In genomic region chr14:8003727-8004670, GRCm38 (mm10) we compare ENCODE assay signal across 9 mouse cellular contexts. TPM values are rescaled to one million over a fixed set of nuclear protein-coding genes. Genes with fewer than 3 reads are reported as not detected.
DNase-seq lines count a peak whose midpoint lies in the region; ATAC-seq lines count a peak whose summit lies in the region.
"Had no signal": no experiment of that assay in that cellular context is flagged by ENCODE, and none has a peak within 500 bp of the region (broad histone marks: within the 10 kb centered on the region; RNA-seq: fewer than 3 reads in every experiment).

No protein-coding gene starts in this region.

- ATAC-seq in forebrain, embryonic 13.5 days, result 0 out of 2 replicates have a peak, but pooled peaks have one; percentile 15
- ATAC-seq in liver, embryonic 11.5 days (replicated peaks; ENCODE audit: low FRiP score), result no peak

- peak overlapping the region; percentile 68 for H3K4me3 ChIP-seq in forebrain, embryonic 13.5 days
- H3K4me3 ChIP-seq in liver, embryonic 11.5 days (ENCODE audit: low read depth, low read length), result peak overlapping the region; percentile 56

- peak overlapping the region; percentile 64 for H3K4me2 ChIP-seq in forebrain, embryonic 13.5 days
- peak overlapping the region; percentile 75 for H3K4me2 ChIP-seq in liver, embryonic 11.5 days

- peaks cover 31% of the 10 kb centered on the region for H3K27me3 ChIP-seq in forebrain, embryonic 13.5 days
- peaks cover 27% of the 10 kb centered on the region for H3K27me3 ChIP-seq in liver, embryonic 11.5 days (replicated peaks; ENCODE audit: control insufficient read depth, insufficient read depth, low read length)

- H3K9me3 ChIP-seq in forebrain, embryonic 13.5 days (replicated peaks), result no peaks in the 10 kb centered on the region
- no peaks in the 10 kb centered on the region for H3K9me3 ChIP-seq in liver, embryonic 11.5 days (ENCODE audit: control insufficient read depth, low read length)

- peak; percentile 46 for DNase-seq in cerebellum, adult 9-10 months
- no peak for DNase-seq in cerebellum, postnatal 14 days
- peak; percentile 84 for DNase-seq in 416B (ENCODE audit: low read depth)
- DNase-seq in liver, embryonic 11.5 days (ENCODE audit: low spot score), result no peak
- DNase-seq in spleen, postnatal 4 days (ENCODE audit: low spot score in 2 of 2), result no peak
- DNase-seq in layer of hippocampus, postnatal 10 days (ENCODE audit: low spot score in 2 of 2), result no peak
- no peak for DNase-seq in spleen, adult 12 weeks (ENCODE audit: low spot score)

- H3K4me1 ChIP-seq in forebrain, embryonic 13.5 days, result peaks cover 16% of the 10 kb centered on the region
- no peaks in the 10 kb centered on the region; the same call in none of the 2 replicates for H3K4me1 ChIP-seq in liver, embryonic 11.5 days (replicated peaks; ENCODE audit: control insufficient read depth, insufficient read depth, low read length)

- no peak overlapping the region for H3K27ac ChIP-seq in forebrain, embryonic 13.5 days
- H3K27ac ChIP-seq in liver, embryonic 11.5 days (ENCODE audit: low read depth, low read length), result no peak overlapping the region

- peak overlapping the region; percentile 70 for H3K9ac ChIP-seq in forebrain, embryonic 13.5 days
- no peak overlapping the region; the same call in 1 of the 2 replicates for H3K9ac ChIP-seq in liver, embryonic 11.5 days (ENCODE audit: low read depth, low read length)

- WGBS in forebrain, embryonic 13.5 days, result 40% methylated on average over 18 of the region's 18 CpGs
- 45% methylated on average over 18 of the region's 18 CpGs for WGBS in liver, embryonic 11.5 days

- no peaks in the 10 kb centered on the region for H3K36me3 ChIP-seq in forebrain, embryonic 13.5 days (ENCODE audit: poor library complexity, severe bottlenecking)
- H3K36me3 ChIP-seq in liver, embryonic 11.5 days (ENCODE audit: control insufficient read depth, insufficient read depth, low read length), result no peaks in the 10 kb centered on the region

RNA-seq across cellular contexts. Expression of gene Abhd6, which starts 1.3 kb away (rescaled TPM):
- 25.9 and 29.8 TPM in 2 replicates for polyA plus RNA-seq in forebrain, embryonic 13.5 days (2015; fragmentation: Nextera tagmentation; extraction: Ambion mirVana)
- 11.9 and 15.0 TPM in 2 replicates for polyA plus RNA-seq in liver, embryonic 11.5 days (2014; fragmentation: Nextera tagmentation; extraction: Ambion mirVana)
- 10 to 100 TPM; 41.7 to 42.6 TPM for total RNA-seq in layer of hippocampus, postnatal 10 days (2021)

RNA-seq across cellular contexts. Expression of gene Dnase1l3, which starts 9.6 kb away (rescaled TPM):
- polyA plus RNA-seq in forebrain, embryonic 13.5 days (2015; fragmentation: Nextera tagmentation; extraction: Ambion mirVana), result 0.04 TPM in 1 of 2 replicates, not detected in the other
- 0.73 and 0.79 TPM in 2 replicates for polyA plus RNA-seq in liver, embryonic 11.5 days (2014; fragmentation: Nextera tagmentation; extraction: Ambion mirVana)
- under 1 TPM in 1 of 2 experiments, not detected in 1; 0.07 TPM for total RNA-seq in layer of hippocampus, postnatal 10 days (2021)
- polyA plus RNA-seq: C2C12 had no signal

RNA-seq across cellular contexts. Expression of gene Gm45521, which starts 46.9 kb away (rescaled TPM):
- not detected in 2 replicates for polyA plus RNA-seq in forebrain, embryonic 13.5 days (2015; fragmentation: Nextera tagmentation; extraction: Ambion mirVana)
- not detected in 2 replicates for polyA plus RNA-seq in liver, embryonic 11.5 days (2014; fragmentation: Nextera tagmentation; extraction: Ambion mirVana)
- under 1 TPM; 0.54 to 0.96 TPM for total RNA-seq in layer of hippocampus, postnatal 10 days (2021)
- polyA plus RNA-seq: C2C12 had no signal

Comparison
In these comparisons a context has a peak if more than half of its experiments do, and no peak if none do; other contexts are left out.
1. DNase-seq: peak in cerebellum, adult 9-10 months (single experiment) and 416B (single experiment); none in cerebellum, postnatal 14 days (0 of 2), liver, embryonic 11.5 days (single experiment), spleen, postnatal 4 days (0 of 2), layer of hippocampus, postnatal 10 days (0 of 2) and spleen, adult 12 weeks (single experiment).